Mouse (Mus musculus) cerebellum, adult 2 months (tissue): ENCODE measurements around the gene Tmem220.

ENCODE experiments used
- CTCF ChIP-seq: fragments of 200-500 bp; IDR thresholded peaks from 2 replicates; pipeline ENCODE4 v1.5.1; 2011; ENCODE audit warnings: low read depth, mild to moderate bottlenecking, control low read depth, low read length, moderate library complexity, borderline replicate concordance; ENCODE audit not compliant: insufficient read depth
- POLR2A ChIP-seq: fragments of 200-500 bp; IDR thresholded peaks from 2 replicates; pipeline ENCODE4 v1.6.1; 2011; ENCODE audit warnings: low read length, control low read depth, borderline replicate concordance; ENCODE audit not compliant: insufficient read depth

DNA sequence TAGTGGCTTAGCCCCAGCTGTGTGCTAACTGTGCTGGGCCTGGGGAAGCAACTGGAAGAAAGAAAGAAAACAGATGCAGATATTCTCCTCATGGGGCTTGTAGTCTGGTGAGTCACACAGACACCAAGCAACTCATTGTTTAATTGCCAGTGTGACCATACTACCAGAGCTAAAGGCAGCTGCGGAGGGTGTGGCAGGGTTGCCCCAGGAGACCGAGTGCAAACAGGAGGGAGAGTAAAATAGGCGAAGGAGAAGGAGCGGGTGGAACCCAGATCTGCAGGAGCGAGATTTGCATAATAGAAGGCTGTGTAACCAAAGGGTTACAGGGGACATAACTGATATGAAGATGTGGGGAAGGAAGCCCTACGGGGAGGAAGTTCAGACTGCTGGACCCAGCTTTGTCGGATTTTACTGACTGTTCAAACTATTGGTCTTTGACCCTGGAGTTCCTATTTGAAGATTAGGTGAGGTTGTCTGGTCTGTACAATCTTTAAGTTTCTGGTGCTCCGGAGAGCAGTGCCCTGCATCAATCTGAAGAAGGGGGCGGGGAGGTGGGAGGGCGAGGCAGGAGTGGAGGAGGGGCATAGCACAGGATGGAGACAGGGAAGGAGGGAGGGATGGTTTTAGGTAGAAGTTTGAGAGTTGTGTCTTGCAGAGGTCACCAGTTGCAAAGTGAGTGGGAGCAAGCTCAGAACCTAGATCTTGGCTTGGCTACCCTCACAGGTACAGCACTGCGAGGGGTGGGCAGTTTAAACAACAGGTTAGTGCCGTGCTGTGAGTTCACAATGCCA lies 7.0 kb upstream of the Tmem220 start:
- TF ChIP-seq CTCF (no peak), POLR2A (no peak)
